Mouse (Mus musculus) lung, postnatal 36 days (tissue): ENCODE data around the gene Rab31.

Source experiments
- DNase-seq: peaks from one replicate; pipeline ENCODE4 v3.0.0; 2022; ENCODE audit warnings: mixed read lengths

The Rab31 gene

DNA sequence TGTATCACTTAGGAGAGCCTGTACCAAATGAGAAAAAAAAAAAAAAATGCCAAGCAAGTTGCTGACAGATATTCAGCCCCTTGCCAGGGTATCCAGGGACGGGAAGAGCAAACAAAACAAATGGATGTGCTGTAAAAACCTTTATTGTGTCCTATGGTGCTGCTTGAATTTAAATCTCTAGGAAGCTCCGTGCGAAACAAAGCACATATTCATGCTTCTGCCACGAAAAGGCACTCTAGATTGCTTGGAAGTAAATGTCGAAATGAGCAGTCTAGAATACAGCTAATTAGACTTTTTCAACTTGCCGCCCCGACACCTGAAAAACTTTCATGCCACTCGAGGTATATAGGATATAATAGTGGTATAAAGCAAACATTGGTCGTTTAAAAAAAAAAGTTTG is 158.1 kb downstream of the Rab31 start:
- no peak for DNase-seq

DNA sequence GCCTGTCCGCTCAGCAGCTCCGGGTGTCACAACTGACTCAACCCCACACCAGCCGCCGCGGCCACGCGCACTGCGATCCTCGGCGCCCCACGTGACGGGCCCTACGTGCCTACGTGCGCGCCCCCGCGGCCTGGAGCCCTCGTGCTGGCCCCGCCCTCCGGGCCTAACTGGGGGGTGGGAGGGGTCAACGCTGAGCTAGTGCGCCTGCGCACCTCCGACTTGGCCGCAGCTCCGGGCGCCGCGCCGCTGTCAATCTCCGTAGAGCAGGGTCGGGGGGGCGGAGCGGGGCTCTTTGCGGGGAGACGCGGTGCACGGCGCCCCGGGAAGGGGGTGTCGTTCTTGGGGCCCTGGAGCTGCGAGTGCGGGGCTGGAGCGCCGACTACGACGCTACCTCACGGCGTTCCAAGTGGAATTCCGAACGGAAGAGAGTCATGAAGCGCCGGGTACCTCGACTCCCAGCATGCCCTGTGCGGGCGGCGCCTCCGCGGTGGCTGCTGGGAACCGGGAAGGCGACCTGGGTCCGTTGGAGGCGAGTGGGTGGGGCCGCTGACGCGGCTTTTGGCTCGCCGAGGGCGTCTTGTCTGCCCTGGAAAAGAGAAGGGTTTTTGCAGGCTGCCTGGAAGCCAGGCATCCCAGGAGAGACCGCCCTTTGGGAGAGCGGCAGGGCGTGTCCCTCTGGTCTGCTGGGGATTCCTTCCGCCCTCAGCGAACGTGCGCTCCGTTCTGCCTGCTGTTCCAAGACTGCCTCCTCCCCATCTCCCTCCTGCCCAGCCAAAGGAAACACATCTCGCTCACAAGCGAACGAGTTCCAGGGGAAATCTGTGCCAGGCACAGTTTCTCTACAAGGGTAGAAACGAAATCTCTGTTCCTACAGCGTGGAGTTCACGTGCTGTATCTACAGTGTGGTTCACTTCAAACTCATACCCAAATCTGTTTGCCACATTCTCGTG is 158.8 kb downstream of the Rab31 start, which contains the start of gene Vapa:
TSS of gene Vapa (minus strand) at position 93 of the 950 bp plus-strand sequence.
- peak; percentile 98 for DNase-seq

DNA sequence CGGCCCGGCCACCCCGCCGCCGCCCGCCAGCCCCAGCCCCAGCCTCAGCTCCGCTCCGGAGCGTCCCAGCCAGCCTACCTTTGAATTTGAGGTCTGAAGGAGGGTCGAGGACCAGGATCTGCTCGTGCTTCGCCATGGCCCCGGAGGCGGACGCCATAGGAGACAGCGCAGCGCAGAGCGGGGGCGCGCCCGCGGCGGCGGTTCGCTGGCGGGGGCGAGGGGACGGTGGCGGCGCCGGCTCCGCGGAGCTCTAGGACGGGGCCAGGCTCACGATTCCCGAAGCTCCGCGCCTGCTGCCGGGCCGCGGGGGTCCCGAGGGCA is 159.4 kb downstream of the Rab31 start:
- DNase-seq: no peak

DNA sequence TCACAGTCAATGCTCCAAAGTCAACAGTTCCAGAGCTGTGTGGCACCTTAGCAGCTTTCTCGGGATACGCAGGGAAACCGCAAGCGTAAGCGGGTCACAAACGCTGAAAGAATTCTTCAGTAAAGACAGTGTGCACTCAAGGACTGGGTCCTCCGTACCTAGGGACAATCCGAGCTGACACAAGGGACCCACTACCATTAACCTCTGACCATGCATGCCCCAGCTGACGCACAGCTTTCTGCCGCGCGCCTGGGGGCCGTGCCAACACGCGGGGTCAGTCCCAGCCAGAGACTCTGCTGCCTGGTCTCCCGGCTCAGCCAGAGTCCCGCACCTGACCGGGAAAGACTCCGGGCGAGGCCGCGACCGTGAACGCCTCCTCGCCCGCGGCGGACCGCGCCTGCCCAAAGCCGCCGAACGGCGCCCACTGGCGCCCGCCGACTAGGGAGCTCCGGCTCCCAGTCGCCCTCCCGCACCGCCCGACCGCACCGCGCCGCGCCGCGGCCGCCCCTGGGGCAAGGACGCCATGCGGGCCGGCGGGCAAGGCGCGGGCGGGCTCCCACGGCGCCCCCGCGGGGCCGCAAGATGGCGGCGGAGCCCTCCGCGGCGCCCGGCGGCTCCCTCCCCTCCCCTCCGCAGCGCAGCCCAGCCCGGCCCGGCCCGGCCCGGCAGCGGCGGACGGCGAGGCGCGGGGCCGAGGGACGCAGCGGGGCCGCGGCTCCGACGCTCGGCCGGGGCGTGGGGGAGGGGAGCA is 160.0 kb downstream of the Rab31 start:
- DNase-seq: peak; percentile 34

GRCm38 (mm10) chr17:65611721-65612120 is 160.8 kb downstream of the Rab31 start:
- DNase-seq: no peak

GRCm38 (mm10) chr17:65608743-65609142 is 163.8 kb downstream of the Rab31 start:
- DNase-seq: no peak

- DNase-seq: peak; percentile 27
Measured at GRCm38 (mm10) chr17:65608312-65608687, 164.3 kb downstream of the Rab31 start.

DNA sequence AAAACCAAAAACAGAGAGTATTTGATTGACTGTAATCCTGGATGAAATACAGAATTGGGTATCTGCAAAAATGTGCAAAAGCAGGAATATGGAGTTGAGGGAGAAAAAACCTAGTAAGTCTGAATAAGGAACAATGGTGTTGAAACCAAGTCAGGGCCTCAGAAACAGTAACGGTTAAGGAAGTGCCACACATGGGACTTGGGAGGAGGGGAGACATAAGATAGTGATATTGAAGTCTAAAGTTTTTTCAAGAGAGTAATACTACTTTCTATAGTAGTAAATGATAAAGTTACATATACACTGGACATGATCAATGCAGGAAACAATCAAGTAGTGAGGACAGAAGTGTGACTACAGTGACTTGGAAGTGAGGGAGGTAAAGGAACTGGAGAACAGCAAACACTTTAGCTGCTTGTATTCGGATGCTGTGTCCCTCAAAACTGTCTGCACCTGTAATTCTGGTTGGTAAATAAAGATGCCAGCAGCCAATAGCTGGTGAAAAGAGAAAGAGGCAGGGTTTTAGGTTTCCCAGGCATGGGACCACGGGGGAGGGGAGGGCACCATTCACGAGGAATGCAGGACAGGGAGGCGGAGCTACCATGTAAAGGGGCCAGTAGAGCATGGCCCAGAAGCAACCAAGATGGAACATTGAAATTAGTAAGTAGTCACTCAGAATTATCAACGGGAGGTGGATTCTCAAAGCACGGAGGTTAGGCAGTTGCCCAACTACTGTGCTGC is 164.8 kb downstream of the Rab31 start:
- DNase-seq: peak; percentile 57

- no peak for DNase-seq
Measured at GRCm38 (mm10) chr17:65606014-65606413, 166.5 kb downstream of the Rab31 start.

- no peak for DNase-seq
Measured at GRCm38 (mm10) chr17:65604892-65605291, 167.7 kb downstream of the Rab31 start.

DNA sequence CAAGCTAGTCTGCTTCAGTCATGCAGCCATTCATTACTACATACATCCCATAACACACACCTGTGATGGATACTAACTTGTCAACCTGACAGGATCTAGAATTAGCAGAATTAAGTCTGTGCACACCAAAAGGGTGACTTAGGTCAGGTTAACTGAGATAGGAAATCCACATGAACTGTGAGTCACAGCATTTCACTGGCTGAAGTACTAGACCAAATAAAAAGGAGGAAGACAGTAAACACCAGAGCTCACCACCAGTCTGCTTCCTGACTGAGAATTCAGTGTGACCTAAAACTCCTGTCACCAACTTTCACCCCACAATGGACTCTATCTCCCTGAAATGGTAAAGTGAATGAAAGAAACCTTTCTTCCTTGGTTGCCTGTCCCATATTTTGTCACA is 168.2 kb downstream of the Rab31 start:
- DNase-seq: peak; percentile 22
